Mouse (Mus musculus) liver, embryonic 11.5 days (tissue): ENCODE data around the gene C1qtnf5. TPM values are rescaled to one million over a fixed set of nuclear protein-coding genes. Genes with fewer than 3 reads are reported as not detected.

Experiments
- ATAC-seq: fragments of 200-750 bp; cut with Nextera tagmentation; replicated peaks from 2 replicates; pipeline ENCODE4 v1.8.0; 2017; ENCODE audit warnings: moderate number of reproducible peaks, mild to moderate bottlenecking, moderate TSS enrichment, moderate library complexity; ENCODE audit not compliant: low FRiP score
- DNase-seq: peaks from one replicate; pipeline ENCODE4 v3.0.0-alpha.2; 2017; ENCODE audit warnings: low spot score
- H3K27ac ChIP-seq: fragments of 300-500 bp; sonication (generic); 2 replicates; pipeline ENCODE4 v1.5.1; 2014; ENCODE audit warnings: mild to moderate bottlenecking, low read depth, low read length, control low read depth
- H3K27me3 ChIP-seq: fragments of 300-500 bp; sonication (generic); replicated peaks from 2 replicates; pipeline ENCODE4 v1.6.1; 2014; ENCODE audit warnings: low read length, mixed read lengths; ENCODE audit not compliant: control insufficient read depth, insufficient read depth
- H3K36me3 ChIP-seq: fragments of 300-500 bp; sonication (generic); 2 replicates; pipeline ENCODE4 v1.6.1; 2014; ENCODE audit warnings: mild to moderate bottlenecking, low read length, moderate library complexity, mixed read lengths; ENCODE audit not compliant: control insufficient read depth, insufficient read depth
- H3K4me1 ChIP-seq: fragments of 300-500 bp; sonication (generic); replicated peaks from 2 replicates; pipeline ENCODE4 v1.6.1; 2014; ENCODE audit warnings: low read length, mixed read lengths; ENCODE audit not compliant: control insufficient read depth, insufficient read depth
- H3K4me2 ChIP-seq: fragments of 300-500 bp; sonication (generic); 2 replicates; pipeline ENCODE4 v1.6.1; 2014; ENCODE audit warnings: mild to moderate bottlenecking, control low read depth, moderate library complexity
- H3K4me3 ChIP-seq: fragments of 300-500 bp; sonication (generic); 2 replicates; pipeline ENCODE4 v1.5.1; 2014; ENCODE audit warnings: low read depth, low read length, control low read depth
- H3K9ac ChIP-seq: fragments of 300-500 bp; sonication (generic); 2 replicates; pipeline ENCODE4 v1.6.1; 2014; ENCODE audit warnings: low read depth, low read length, control low read depth
- H3K9me3 ChIP-seq: fragments of 300-500 bp; sonication (generic); 2 replicates; pipeline ENCODE4 v1.6.1; 2016; ENCODE audit warnings: low read length, inconsistent platforms, mixed read lengths; ENCODE audit not compliant: control insufficient read depth
- WGBS: fragments of 180-500 bp; shearing (Covaris S2); extraction: QIAGEN DNeasy Blood & Tissue Kit; methylation state at CpG from one replicate; pipeline ENCODE4 v1.1.7; 2014; 5-methylcytosine and 5-hydroxymethylcytosine counted together
- polyA plus RNA-seq: library from polyadenylated mRNA; unstranded; fragments of >200 nt; fragmentation: Nextera tagmentation; extraction: Ambion mirVana; gene quantifications from 2 replicates; pipeline ENCODE4 v1.2.1, GENCODE M21; 2014

Gene C1qtnf5
- polyA plus RNA-seq, 1 experiment from 2014 or later: 0.26 TPM

DNA sequence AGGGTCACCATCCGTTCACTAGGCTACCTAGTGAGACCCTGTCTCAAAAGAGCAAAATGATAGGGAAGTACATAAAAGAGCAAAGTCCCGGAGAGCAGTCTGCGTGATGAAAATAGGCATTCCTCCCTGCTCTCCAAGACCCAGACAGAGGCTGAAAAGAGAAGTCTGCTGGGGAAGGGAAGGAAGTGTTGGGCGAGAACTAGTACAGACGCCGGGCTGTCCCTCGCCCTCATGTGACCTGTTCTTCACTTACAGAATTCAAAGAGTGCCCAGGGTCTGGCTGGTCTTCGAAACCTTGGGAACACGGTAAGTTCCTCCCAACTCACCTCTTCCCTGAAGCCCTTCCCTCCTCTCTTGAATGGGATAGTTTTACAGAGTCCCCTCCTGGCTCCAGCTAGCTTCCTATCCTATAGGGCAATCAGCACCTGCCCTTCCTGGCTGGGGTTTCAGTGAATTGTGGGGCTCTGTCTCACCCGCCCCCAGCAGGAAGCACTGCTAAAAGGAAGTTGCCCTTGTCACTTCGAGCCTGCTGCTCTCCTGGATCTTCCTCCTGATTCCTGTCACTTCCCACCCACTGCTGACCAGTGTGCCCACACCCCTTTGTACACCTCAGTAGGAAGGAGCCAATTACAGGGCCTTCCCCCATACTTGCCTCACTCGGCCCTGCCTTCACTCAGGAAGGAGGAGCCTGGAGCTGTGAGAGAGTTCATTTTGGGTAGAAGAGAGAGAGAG, 18.0 kb upstream of the C1qtnf5 start:
- Histone ChIP-seq H3K27me3 (peaks cover 13% of the 10 kb centered on the region; the same call in 1 of the 2 replicates), H3K4me2 (no peak overlapping the region), H3K4me1 (peaks cover 23% of the 10 kb centered on the region), H3K27ac (no peak overlapping the region), H3K4me3 (no peak overlapping the region), H3K36me3 (no peaks in the 10 kb centered on the region; the same call in 1 of the 2 replicates), H3K9ac (no peak overlapping the region), H3K9me3 (no peaks in the 10 kb centered on the region)
- DNase-seq (no peak), ATAC-seq (no peak)
- 35% methylated on average over 12 of the region's 12 CpGs for WGBS

- no peaks in the 10 kb centered on the region for H3K9me3 ChIP-seq
- H3K27me3 ChIP-seq: no peaks in the 10 kb centered on the region
- no peak overlapping the region for H3K4me3 ChIP-seq
- peak; percentile 69 for DNase-seq
- WGBS: 52% methylated on average over 24 of the region's 24 CpGs
- H3K36me3 ChIP-seq: no peaks in the 10 kb centered on the region; the same call in 1 of the 2 replicates
- peak; percentile 61; the same call in 1 of the 2 replicates for ATAC-seq
- H3K27ac ChIP-seq: no peak overlapping the region
- no peak overlapping the region for H3K4me2 ChIP-seq
- H3K9ac ChIP-seq: no peak overlapping the region
- H3K4me1 ChIP-seq: no peaks in the 10 kb centered on the region; the same call in 1 of the 2 replicates
These were observed 13.2 kb upstream of the C1qtnf5 start for GRCm38 (mm10) chr9:44093612-44094503.

GRCm38 (mm10) chr9:44094737-44095136, 12.3 kb upstream of the C1qtnf5 start:
- H3K9me3 ChIP-seq: no peaks in the 10 kb centered on the region
- H3K27me3 ChIP-seq: no peaks in the 10 kb centered on the region
- no peak for ATAC-seq
- no peak overlapping the region for H3K4me3 ChIP-seq
- no peak overlapping the region for H3K9ac ChIP-seq
- DNase-seq: no peak
- no peak overlapping the region for H3K27ac ChIP-seq
- no peaks in the 10 kb centered on the region; the same call in 1 of the 2 replicates for H3K36me3 ChIP-seq
- no peak overlapping the region for H3K4me2 ChIP-seq
- H3K4me1 ChIP-seq: no peaks in the 10 kb centered on the region; the same call in 1 of the 2 replicates
- WGBS: 56% methylated on average over 3 of the region's 3 CpGs

- no peak for ATAC-seq
- H3K27ac ChIP-seq: no peak overlapping the region
- WGBS: 88% methylated on average over 9 of the region's 9 CpGs
These were observed 11.3 kb upstream of the C1qtnf5 start for GRCm38 (mm10) chr9:44095781-44096180.

DNA sequence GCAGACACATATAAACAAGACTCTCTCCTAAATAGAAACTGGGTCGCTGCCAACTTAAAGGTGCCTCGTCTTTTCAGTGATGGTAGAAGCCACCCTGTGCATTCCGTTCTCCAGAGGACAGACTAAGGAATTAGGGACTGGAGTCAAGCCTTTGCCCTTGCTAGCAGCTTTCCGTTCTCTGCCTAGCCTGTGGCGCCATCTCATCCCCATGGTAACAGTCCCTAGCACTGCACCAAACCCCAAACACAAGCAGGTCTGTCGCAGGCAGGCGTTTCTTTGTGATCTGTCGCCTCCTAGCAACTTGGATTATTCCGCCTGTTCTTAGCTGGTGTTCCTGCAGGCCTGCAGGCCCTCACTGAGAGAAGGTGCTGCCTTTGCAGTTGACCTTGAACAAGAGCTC, 10.5 kb upstream of the C1qtnf5 start:
- no peak for ATAC-seq
- no peak for DNase-seq
- no peak overlapping the region for H3K4me3 ChIP-seq
- no peak overlapping the region for H3K4me2 ChIP-seq
- no peaks in the 10 kb centered on the region for H3K36me3 ChIP-seq
- H3K27ac ChIP-seq: no peak overlapping the region
- H3K9ac ChIP-seq: no peak overlapping the region
- 57% methylated on average over 9 of the region's 9 CpGs for WGBS
- no peaks in the 10 kb centered on the region for H3K27me3 ChIP-seq
- H3K9me3 ChIP-seq: no peaks in the 10 kb centered on the region
- H3K4me1 ChIP-seq: no peaks in the 10 kb centered on the region; the same call in 1 of the 2 replicates

More at GRCm38 (mm10) chr9:44095781-44096180, 11.3 kb upstream of the C1qtnf5 start:
- no peak for DNase-seq
- Histone ChIP-seq H3K4me2 (no peak overlapping the region), H3K9me3 (no peaks in the 10 kb centered on the region), H3K4me3 (no peak overlapping the region), H3K4me1 (no peaks in the 10 kb centered on the region; the same call in 1 of the 2 replicates), H3K9ac (no peak overlapping the region), H3K36me3 (no peaks in the 10 kb centered on the region), H3K27me3 (no peaks in the 10 kb centered on the region)

DNA sequence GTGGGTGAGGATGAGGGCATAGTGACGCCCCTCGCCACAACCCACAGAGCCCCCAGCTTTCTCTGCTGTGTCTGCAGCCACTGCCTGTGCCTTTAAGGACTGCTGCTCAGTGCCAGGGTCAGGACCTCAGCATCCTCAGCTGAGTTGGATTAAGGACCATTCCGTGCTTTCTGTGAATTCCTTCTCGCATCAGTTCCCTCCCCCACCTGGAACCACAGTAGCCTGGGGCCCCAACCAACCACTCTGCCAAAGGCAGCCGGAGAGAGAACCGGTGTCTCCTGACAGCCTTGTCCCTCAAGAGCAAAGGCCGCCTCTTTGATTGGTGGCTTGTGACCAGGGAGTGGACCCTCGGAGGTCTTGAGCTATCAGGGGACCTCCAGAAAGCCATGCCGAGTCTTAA, 5.6 kb upstream of the C1qtnf5 start, which contains the start of gene Mfrp:
TSS of gene Mfrp (plus strand) at position 240 of the 400 bp plus-strand sequence.
- ATAC-seq (no peak), DNase-seq (no peak)
- no peaks in the 10 kb centered on the region for H3K36me3 ChIP-seq
- no peaks in the 10 kb centered on the region for H3K9me3 ChIP-seq
- H3K27ac ChIP-seq: no peak within 1 kb of the TSS
- H3K9ac ChIP-seq: no peak within 1 kb of the TSS
- WGBS: 76% methylated on average over 9 of the region's 9 CpGs
- H3K4me3 ChIP-seq: no peak within 1 kb of the TSS
- no peak within 1 kb of the TSS for H3K4me2 ChIP-seq
- no peaks in the 10 kb centered on the region for H3K27me3 ChIP-seq
- no peaks in the 10 kb centered on the region for H3K4me1 ChIP-seq

DNA sequence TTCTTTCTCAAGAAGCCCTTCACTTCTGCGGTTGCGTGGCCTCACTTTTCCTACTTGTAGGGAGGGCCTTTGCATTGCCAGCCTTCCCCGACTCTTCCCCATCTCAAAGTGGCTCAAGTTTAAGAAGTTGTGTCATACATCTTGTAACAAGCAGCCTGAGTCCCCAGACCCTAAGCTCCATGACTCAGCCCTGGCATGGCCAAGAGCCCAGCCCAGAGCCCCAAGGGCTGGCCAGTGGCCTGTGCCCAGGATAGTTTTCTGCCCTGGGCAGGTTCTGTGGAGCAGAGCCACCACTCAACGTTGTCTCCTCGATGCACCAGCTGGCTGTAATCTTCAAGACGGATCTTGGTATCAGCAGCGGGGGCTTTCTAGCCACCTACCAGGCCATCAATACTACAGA, 2.2 kb upstream of the C1qtnf5 start:
- DNase-seq: no peak
- Histone ChIP-seq H3K4me1 (peaks cover 29% of the 10 kb centered on the region), H3K9me3 (no peaks in the 10 kb centered on the region), H3K27ac (no peak overlapping the region), H3K9ac (no peak overlapping the region), H3K27me3 (no peaks in the 10 kb centered on the region), H3K4me2 (no peak overlapping the region), H3K36me3 (peaks cover 11% of the 10 kb centered on the region), H3K4me3 (no peak overlapping the region)
- WGBS: 90% methylated on average over 7 of the region's 7 CpGs
- ATAC-seq: no peak

DNA sequence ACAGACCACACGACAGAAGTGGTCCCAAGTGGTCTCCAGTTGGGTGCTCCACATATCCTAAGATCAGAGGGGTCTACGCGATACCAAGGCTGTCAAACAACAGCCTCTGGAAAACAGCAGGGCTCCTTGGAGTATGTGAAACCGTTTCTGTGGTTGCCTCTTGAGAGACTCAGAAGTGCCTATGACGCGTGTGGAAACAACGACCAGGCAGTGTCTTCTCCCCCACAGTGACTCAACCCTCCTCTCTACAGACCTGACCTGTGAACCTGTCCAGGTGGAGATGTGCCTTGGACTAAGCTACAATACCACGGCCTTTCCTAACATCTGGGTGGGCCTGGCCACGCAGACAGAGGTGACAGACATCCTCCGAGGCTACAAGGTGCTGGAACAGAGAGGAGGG, 1.3 kb upstream of the C1qtnf5 start:
- H3K9ac ChIP-seq: no peak overlapping the region
- no peaks in the 10 kb centered on the region for H3K27me3 ChIP-seq
- no peak for DNase-seq
- no peak for ATAC-seq
- no peak overlapping the region for H3K27ac ChIP-seq
- no peaks in the 10 kb centered on the region for H3K9me3 ChIP-seq
- H3K4me1 ChIP-seq: peaks cover 38% of the 10 kb centered on the region
- H3K4me2 ChIP-seq: no peak overlapping the region
- H3K36me3 ChIP-seq: peaks cover 11% of the 10 kb centered on the region
- 89% methylated on average over 10 of the region's 10 CpGs for WGBS
- H3K4me3 ChIP-seq: no peak overlapping the region
